25 mouse cellular contexts compared by ENCODE assay signal in genomic region chr10:19472066-19472465, GRCm38 (mm10).
DNase-seq lines count a peak whose midpoint lies in the region; ATAC-seq and TF ChIP-seq lines count a peak whose summit lies in the region.
"Had no signal": no experiment of that assay in that cellular context is flagged by ENCODE, and none has a peak within 500 bp of the region (broad histone marks: within the 10 kb centered on the region; RNA-seq: fewer than 3 reads in every experiment).

No protein-coding gene starts in this region.

- 22% methylated on average over 6 of the region's 6 CpGs for WGBS in forebrain, embryonic 15.5 days
- 46% methylated on average over 6 of the region's 6 CpGs for WGBS in forebrain, embryonic 11.5 days
- 50% methylated on average over 6 of the region's 6 CpGs for WGBS in kidney, embryonic 14.5 days
- 55% methylated on average over 6 of the region's 6 CpGs for WGBS in kidney, embryonic 16.5 days
- 31% methylated on average over 6 of the region's 6 CpGs for WGBS in embryonic facial prominence, embryonic 14.5 days
- 19% methylated on average over 6 of the region's 6 CpGs for WGBS in limb, embryonic 14.5 days

- intact Hi-C loops in left cerebral cortex, postnatal 4 days (cut with DNase I): no loop called here

- no peak overlapping the region for H3K27ac ChIP-seq in forebrain, embryonic 15.5 days (replicated peaks)
- H3K27ac ChIP-seq in forebrain, embryonic 11.5 days (ENCODE audit: low read depth, low read length): no peak overlapping the region
- H3K27ac ChIP-seq in kidney, embryonic 14.5 days (ENCODE audit: low read depth, low read length): no peak overlapping the region
- no peak overlapping the region for H3K27ac ChIP-seq in kidney, embryonic 16.5 days (ENCODE audit: low read length)
- no peak overlapping the region for H3K27ac ChIP-seq in embryonic facial prominence, embryonic 14.5 days (replicated peaks; ENCODE audit: low read depth, low read length)
- no peak overlapping the region for H3K27ac ChIP-seq in limb, embryonic 14.5 days (replicated peaks; ENCODE audit: low read depth, low read length)
- H3K27ac ChIP-seq: heart, embryonic 15.5 days; hindbrain, embryonic 10.5 days; hindbrain, postnatal 0 days; liver, embryonic 15.5 days; lung, embryonic 15.5 days; midbrain, embryonic 15.5 days; neural tube, embryonic 13.5 days; stomach, embryonic 15.5 days had no signal

- no peaks in the 10 kb centered on the region for H3K36me3 ChIP-seq in forebrain, embryonic 15.5 days
- H3K36me3 ChIP-seq in forebrain, embryonic 11.5 days (ENCODE audit: control insufficient read depth, insufficient read depth, low read length): no peaks in the 10 kb centered on the region
- H3K36me3 ChIP-seq in kidney, embryonic 14.5 days (ENCODE audit: control insufficient read depth, insufficient read depth, low read length): no peaks in the 10 kb centered on the region
- no peaks in the 10 kb centered on the region for H3K36me3 ChIP-seq in kidney, embryonic 16.5 days (ENCODE audit: insufficient read depth, low read length)
- H3K36me3 ChIP-seq in embryonic facial prominence, embryonic 14.5 days (ENCODE audit: control insufficient read depth, insufficient read depth, low read length): no peaks in the 10 kb centered on the region
- no peaks in the 10 kb centered on the region for H3K36me3 ChIP-seq in limb, embryonic 14.5 days (ENCODE audit: control insufficient read depth, insufficient read depth, low read length)
- H3K36me3 ChIP-seq: heart, embryonic 15.5 days; hindbrain, embryonic 10.5 days; liver, embryonic 15.5 days; lung, embryonic 15.5 days; midbrain, embryonic 15.5 days; neural tube, embryonic 13.5 days; stomach, embryonic 15.5 days had no signal

- no peak for DNase-seq in forebrain, embryonic 11.5 days (ENCODE audit: low spot score)
- DNase-seq in embryonic facial prominence, embryonic 14.5 days (ENCODE audit: low spot score): no peak
- DNase-seq in limb, embryonic 14.5 days (ENCODE audit: low spot score): no peak
- no peak for DNase-seq in left cerebral cortex, postnatal 4 days
- no peak for DNase-seq in ovary, postnatal 10 days (ENCODE audit: low spot score)
- DNase-seq: adrenal gland, postnatal 25 days; cerebellum, adult 11-12 months; gastrocnemius, postnatal 14 days; kidney, postnatal 10 days; liver; lung, postnatal 4 days; thymus, postnatal 25 days had no signal

- H3K4me1 ChIP-seq in forebrain, embryonic 15.5 days: peaks cover 20% of the 10 kb centered on the region
- no peaks in the 10 kb centered on the region for H3K4me1 ChIP-seq in forebrain, embryonic 11.5 days (replicated peaks; ENCODE audit: control insufficient read depth, insufficient read depth, low read length)
- H3K4me1 ChIP-seq in kidney, embryonic 14.5 days (ENCODE audit: control insufficient read depth, insufficient read depth, low read length): no peaks in the 10 kb centered on the region
- H3K4me1 ChIP-seq in kidney, embryonic 16.5 days (ENCODE audit: insufficient read depth, low read length): no peaks in the 10 kb centered on the region
- 0 out of 2 replicates have a peak, but pooled peaks cover 5% of the 10 kb centered on the region for H3K4me1 ChIP-seq in embryonic facial prominence, embryonic 14.5 days (ENCODE audit: control insufficient read depth, insufficient read depth, low read length)
- H3K4me1 ChIP-seq in limb, embryonic 14.5 days (ENCODE audit: control insufficient read depth, insufficient read depth, low read length): peaks cover 5% of the 10 kb centered on the region; the same call in 1 of the 2 replicates
- H3K4me1 ChIP-seq: heart, embryonic 15.5 days; hindbrain, embryonic 10.5 days; liver, embryonic 15.5 days; lung, embryonic 15.5 days; midbrain, embryonic 15.5 days; neural tube, embryonic 13.5 days; stomach, embryonic 15.5 days had no signal

- ATAC-seq in forebrain, embryonic 15.5 days (replicated peaks): peak; percentile 26; the same call in 1 of the 2 replicates
- ATAC-seq in forebrain, embryonic 11.5 days (replicated peaks; ENCODE audit: low FRiP score): no peak
- no peak for ATAC-seq in kidney, embryonic 14.5 days (ENCODE audit: low FRiP score, low TSS enrichment)
- no peak for ATAC-seq in kidney, embryonic 16.5 days (ENCODE audit: low FRiP score, low TSS enrichment)
- ATAC-seq in embryonic facial prominence, embryonic 14.5 days (ENCODE audit: low read depth): no peak
- ATAC-seq in limb, embryonic 14.5 days (ENCODE audit: low FRiP score, low read depth): no peak
- ATAC-seq: hindbrain, postnatal 0 days; intestine, embryonic 16.5 days; midbrain, embryonic 15.5 days had no signal

- TF ChIP-seq POLR2A in limb, embryonic 14.5 days (IDR thresholded peaks at IDR 0.05; ENCODE audit: borderline replicate concordance, extremely low read depth, insufficient read depth, insufficient read length): no peak

- no peaks in the 10 kb centered on the region for H3K9me3 ChIP-seq in forebrain, embryonic 15.5 days
- no peaks in the 10 kb centered on the region for H3K9me3 ChIP-seq in forebrain, embryonic 11.5 days (ENCODE audit: control insufficient read depth, low read length)
- H3K9me3 ChIP-seq in kidney, embryonic 14.5 days (ENCODE audit: control insufficient read depth, low read length): no peaks in the 10 kb centered on the region
- H3K9me3 ChIP-seq in kidney, embryonic 16.5 days (ENCODE audit: low read length): no peaks in the 10 kb centered on the region
- H3K9me3 ChIP-seq in embryonic facial prominence, embryonic 14.5 days (ENCODE audit: control insufficient read depth, low read length): no peaks in the 10 kb centered on the region
- no peaks in the 10 kb centered on the region for H3K9me3 ChIP-seq in limb, embryonic 14.5 days (ENCODE audit: control insufficient read depth, low read length)
- H3K9me3 ChIP-seq: heart, embryonic 15.5 days; hindbrain, embryonic 10.5 days; liver, embryonic 15.5 days; lung, embryonic 15.5 days; midbrain, embryonic 15.5 days; neural tube, embryonic 13.5 days; stomach, embryonic 15.5 days had no signal

- H3K27me3 ChIP-seq in forebrain, embryonic 15.5 days: no peaks in the 10 kb centered on the region
- no peaks in the 10 kb centered on the region for H3K27me3 ChIP-seq in forebrain, embryonic 11.5 days (ENCODE audit: control insufficient read depth, insufficient read depth, low read length)
- no peaks in the 10 kb centered on the region for H3K27me3 ChIP-seq in kidney, embryonic 14.5 days (ENCODE audit: control insufficient read depth, insufficient read depth, low read length)
- no peaks in the 10 kb centered on the region for H3K27me3 ChIP-seq in kidney, embryonic 16.5 days (ENCODE audit: insufficient read depth, low read length)
- no peaks in the 10 kb centered on the region; the same call in 1 of the 2 replicates for H3K27me3 ChIP-seq in embryonic facial prominence, embryonic 14.5 days (replicated peaks; ENCODE audit: control insufficient read depth, insufficient read depth, low read length)
- no peaks in the 10 kb centered on the region for H3K27me3 ChIP-seq in limb, embryonic 14.5 days (ENCODE audit: control insufficient read depth, insufficient read depth, low read length)
- H3K27me3 ChIP-seq: heart, embryonic 15.5 days; liver, embryonic 15.5 days; lung, embryonic 15.5 days; midbrain, embryonic 15.5 days; stomach, embryonic 15.5 days had no signal

- H3K9ac ChIP-seq in forebrain, embryonic 15.5 days (replicated peaks): no peak overlapping the region
- H3K9ac ChIP-seq in forebrain, embryonic 11.5 days (ENCODE audit: low read length): no peak overlapping the region
- H3K9ac ChIP-seq in kidney, embryonic 14.5 days (ENCODE audit: low read depth, low read length): 0 out of 2 replicates have a peak overlapping the region, but pooled peaks have one; percentile 4
- no peak overlapping the region for H3K9ac ChIP-seq in kidney, embryonic 16.5 days (replicated peaks; ENCODE audit: low read length)
- no peak overlapping the region for H3K9ac ChIP-seq in embryonic facial prominence, embryonic 14.5 days (ENCODE audit: low read depth, low read length)
- H3K9ac ChIP-seq in limb, embryonic 14.5 days (ENCODE audit: low read depth, low read length, severe bottlenecking): no peak overlapping the region
- H3K9ac ChIP-seq: heart, embryonic 15.5 days; liver, embryonic 15.5 days; lung, embryonic 15.5 days; midbrain, embryonic 15.5 days; neural tube, embryonic 13.5 days; stomach, embryonic 15.5 days had no signal

- no peak overlapping the region for H3K4me2 ChIP-seq in forebrain, embryonic 15.5 days (replicated peaks)
- H3K4me2 ChIP-seq in forebrain, embryonic 11.5 days (ENCODE audit: low read depth, low read length, severe bottlenecking): no peak overlapping the region
- H3K4me2 ChIP-seq in kidney, embryonic 14.5 days (replicated peaks; ENCODE audit: low read depth, low read length): no peak overlapping the region
- no peak overlapping the region for H3K4me2 ChIP-seq in kidney, embryonic 16.5 days (replicated peaks; ENCODE audit: low read depth, low read length)
- peak overlapping the region; percentile 20 for H3K4me2 ChIP-seq in embryonic facial prominence, embryonic 14.5 days (ENCODE audit: low read depth, low read length)
- peak overlapping the region; percentile 36 for H3K4me2 ChIP-seq in limb, embryonic 14.5 days (replicated peaks; ENCODE audit: low read depth, low read length, severe bottlenecking)
- H3K4me2 ChIP-seq: heart, embryonic 15.5 days; liver, embryonic 15.5 days; lung, embryonic 15.5 days; midbrain, embryonic 15.5 days; neural tube, embryonic 13.5 days; stomach, embryonic 15.5 days had no signal

- no peak overlapping the region for H3K4me3 ChIP-seq in forebrain, embryonic 15.5 days
- no peak overlapping the region for H3K4me3 ChIP-seq in forebrain, embryonic 11.5 days (ENCODE audit: low read depth, low read length)
- H3K4me3 ChIP-seq in kidney, embryonic 14.5 days (ENCODE audit: low read length): no peak overlapping the region
- no peak overlapping the region for H3K4me3 ChIP-seq in kidney, embryonic 16.5 days (ENCODE audit: low read length)
- H3K4me3 ChIP-seq in embryonic facial prominence, embryonic 14.5 days (ENCODE audit: low read depth, low read length): no peak overlapping the region
- no peak overlapping the region for H3K4me3 ChIP-seq in limb, embryonic 14.5 days (replicated peaks; ENCODE audit: low read length)
- H3K4me3 ChIP-seq: heart, embryonic 15.5 days; hindbrain, embryonic 10.5 days; liver, embryonic 15.5 days; lung, embryonic 15.5 days; midbrain, embryonic 15.5 days; myocyte; neural tube, embryonic 13.5 days; stomach, embryonic 15.5 days had no signal

Comparison
In these comparisons a context has a peak if more than half of its experiments do, and no peak if none do; other contexts are left out.
1. H3K4me2 ChIP-seq: peak in embryonic facial prominence, embryonic 14.5 days (single experiment) and limb, embryonic 14.5 days (single experiment); none in forebrain, embryonic 15.5 days (single experiment), forebrain, embryonic 11.5 days (single experiment), kidney, embryonic 14.5 days (single experiment) and kidney, embryonic 16.5 days (single experiment).